Mouse (Mus musculus): ENCODE results near the gene Cdkl3.
A peak's percentile ranks its signal among the peaks of the same experiment; 100 is the strongest.

The Cdkl3 gene

GRCm38 (mm10) chr11:52127169-52127568 lies 123.1 kb downstream of the Cdkl3 start:
- no peak for DNase-seq

GRCm38 (mm10) chr11:52127760-52128159 lies 123.7 kb downstream of the Cdkl3 start:
- no peak for DNase-seq

- no peak for DNase-seq
These were observed 124.5 kb downstream of the Cdkl3 start for GRCm38 (mm10) chr11:52128316-52129061.

- no peak for DNase-seq
These were observed 125.2 kb downstream of the Cdkl3 start for GRCm38 (mm10) chr11:52129171-52129570.

- peak; percentile 64 for DNase-seq
These were observed 125.8 kb downstream of the Cdkl3 start for GRCm38 (mm10) chr11:52129621-52130450.

- DNase-seq = no peak
These were observed 126.5 kb downstream of the Cdkl3 start for GRCm38 (mm10) chr11:52130451-52131068.

All from layer of hippocampus, adult 9-11 months (tissue).